Mouse (Mus musculus) midbrain, postnatal 0 days (tissue): Measurements from ENCODE around the gene Celf2. TPM values are rescaled to one million over a fixed set of nuclear protein-coding genes. Genes with fewer than 3 reads are reported as not detected.
A peak's percentile ranks its signal among the peaks of the same experiment; 100 is the strongest.

Experiments
- ATAC-seq: fragments of 200-750 bp; cut with Nextera tagmentation; 2 replicates; pipeline ENCODE4 v1.8.0; 2017; ENCODE audit warnings: moderate number of reproducible peaks, mild to moderate bottlenecking, moderate TSS enrichment, moderate library complexity; ENCODE audit not compliant: low FRiP score
- DNase-seq: peaks from one replicate; pipeline ENCODE4 v3.0.0-alpha.2; 2015; ENCODE audit warnings: low spot score
- H3K27ac ChIP-seq: fragments of 300-500 bp; sonication (generic); 2 replicates; pipeline ENCODE4 v1.5.1; 2014; ENCODE audit warnings: low read depth, mild to moderate bottlenecking, low read length, mixed read lengths
- H3K27me3 ChIP-seq: fragments of 300-500 bp; sonication (generic); 2 replicates; pipeline ENCODE4 v1.6.1; 2014; ENCODE audit warnings: low read length, control low read depth, mixed read lengths; ENCODE audit not compliant: insufficient read depth
- H3K36me3 ChIP-seq: fragments of 300-500 bp; sonication (generic); 2 replicates; pipeline ENCODE4 v1.6.1; 2014; ENCODE audit warnings: low read length, control low read depth, mixed read lengths; ENCODE audit not compliant: insufficient read depth
- H3K4me1 ChIP-seq: fragments of 300-500 bp; sonication (generic); 2 replicates; pipeline ENCODE4 v1.6.1; 2014; ENCODE audit warnings: mild to moderate bottlenecking, control low read depth, antibody characterized with exemption, low read length, mixed read lengths; ENCODE audit not compliant: insufficient read depth
- H3K4me2 ChIP-seq: fragments of 300-500 bp; sonication (generic); 2 replicates; pipeline ENCODE4 v1.6.1; 2014; ENCODE audit warnings: low read depth, mild to moderate bottlenecking, low read length, mixed read lengths; ENCODE audit not compliant: poor library complexity, severe bottlenecking
- H3K4me3 ChIP-seq: fragments of 300-500 bp; sonication (generic); 2 replicates; pipeline ENCODE4 v1.5.1; 2014; ENCODE audit warnings: low read depth, mild to moderate bottlenecking, low read length, moderate library complexity
- H3K9ac ChIP-seq: fragments of 300-500 bp; sonication (generic); replicated peaks from 2 replicates; pipeline ENCODE4 v1.6.1; 2014; ENCODE audit warnings: mild to moderate bottlenecking, low read length, moderate library complexity, mixed read lengths; ENCODE audit not compliant: poor library complexity, severe bottlenecking
- H3K9me3 ChIP-seq: fragments of 300-500 bp; sonication (generic); 2 replicates; pipeline ENCODE4 v1.6.1; 2016; ENCODE audit warnings: low read length, control low read depth
- CTCF ChIP-seq: IDR thresholded peaks from 2 replicates; pipeline ENCODE4 v1.5.1; 2016; ENCODE audit warnings: antibody characterized with exemption, mild to moderate bottlenecking
- WGBS: fragments of 180-500 bp; shearing (Covaris S2); extraction: QIAGEN DNeasy Blood & Tissue Kit; methylation state at CpG from one replicate; pipeline ENCODE4 v1.1.7; 2014; 5-methylcytosine and 5-hydroxymethylcytosine counted together
- polyA plus RNA-seq: library from polyadenylated mRNA; unstranded; fragments of >200 nt; fragmentation: Nextera tagmentation; extraction: Ambion mirVana; gene quantifications from 2 replicates; pipeline ENCODE4 v1.2.1, GENCODE M21; 2015
- total RNA-seq: library from RNA; depleted of rRNA; stranded (reverse); fragments of >200 nt; gene quantifications from 2 replicates; pipeline ENCODE4 v1.2.3, GENCODE M21; 2014

The Celf2 gene
- total and polyA plus RNA-seq, 2 experiments from 2014 or later: 112 to 135 TPM

- no peaks in the 10 kb centered on the region for H3K9me3 ChIP-seq
- ATAC-seq: no peak
- no peak overlapping the region for H3K4me3 ChIP-seq
- peak; percentile 25 for DNase-seq
- no peak overlapping the region for H3K4me2 ChIP-seq
- H3K4me1 ChIP-seq: no peaks in the 10 kb centered on the region
- H3K27me3 ChIP-seq: no peaks in the 10 kb centered on the region
- H3K27ac ChIP-seq: no peak overlapping the region
- peaks cover 2% of the 10 kb centered on the region; the same call in 1 of the 2 replicates for H3K36me3 ChIP-seq
- TF ChIP-seq CTCF: no peak
- no peak overlapping the region for H3K9ac ChIP-seq
These were observed 971.3 kb downstream of the Celf2 start for GRCm38 (mm10) chr2:6538031-6538430.

GRCm38 (mm10) chr2:6537326-6537725, 972.0 kb downstream of the Celf2 start:
- no peak for DNase-seq
- Histone ChIP-seq H3K4me1 (no peaks in the 10 kb centered on the region), H3K4me3 (no peak overlapping the region), H3K9ac (no peak overlapping the region), H3K27ac (no peak overlapping the region), H3K9me3 (no peaks in the 10 kb centered on the region), H3K36me3 (peaks cover 2% of the 10 kb centered on the region; the same call in 1 of the 2 replicates), H3K4me2 (no peak overlapping the region), H3K27me3 (no peaks in the 10 kb centered on the region)
- TF ChIP-seq CTCF: no peak
- 0 out of 2 replicates have a peak, but pooled peaks have one; percentile 33 for ATAC-seq
- 51% methylated on average over 3 of the region's 3 CpGs for WGBS

GRCm38 (mm10) chr2:6536372-6536771, 973.0 kb downstream of the Celf2 start:
- Histone ChIP-seq H3K27ac (no peak overlapping the region), H3K9me3 (no peaks in the 10 kb centered on the region)
- no peak for ATAC-seq

GRCm38 (mm10) chr2:6532341-6532740, 977.0 kb downstream of the Celf2 start:
- no peak overlapping the region for H3K4me2 ChIP-seq
- no peak for TF ChIP-seq CTCF
- no peaks in the 10 kb centered on the region for H3K27me3 ChIP-seq
- no peaks in the 10 kb centered on the region for H3K9me3 ChIP-seq
- DNase-seq (no peak), ATAC-seq (no peak)
- no peak overlapping the region for H3K27ac ChIP-seq
- WGBS: 60% methylated on average over 4 of the region's 4 CpGs
- no peak overlapping the region for H3K9ac ChIP-seq
- no peak overlapping the region for H3K4me3 ChIP-seq
- H3K4me1 ChIP-seq: no peaks in the 10 kb centered on the region
- H3K36me3 ChIP-seq: no peaks in the 10 kb centered on the region

More at GRCm38 (mm10) chr2:6536372-6536771, 973.0 kb downstream of the Celf2 start:
- Histone ChIP-seq H3K36me3 (peaks cover 2% of the 10 kb centered on the region; the same call in 1 of the 2 replicates), H3K9ac (no peak overlapping the region), H3K4me1 (no peaks in the 10 kb centered on the region), H3K27me3 (no peaks in the 10 kb centered on the region), H3K4me2 (no peak overlapping the region), H3K4me3 (no peak overlapping the region)
- DNase-seq: no peak
- no peak for TF ChIP-seq CTCF
- WGBS: 88% methylated on average over 2 of the region's 2 CpGs

- H3K4me2 ChIP-seq: no peak overlapping the region
These were observed 981.3 kb downstream of the Celf2 start for GRCm38 (mm10) chr2:6528076-6528475.

GRCm38 (mm10) chr2:6526825-6527224, 982.5 kb downstream of the Celf2 start:
- 76% methylated on average over 11 of the region's 11 CpGs for WGBS
- DNase-seq (no peak), ATAC-seq (no peak)
- no peak for TF ChIP-seq CTCF
- H3K9me3 ChIP-seq: no peaks in the 10 kb centered on the region
- H3K9ac ChIP-seq: no peak overlapping the region
- H3K4me3 ChIP-seq: no peak overlapping the region
- H3K36me3 ChIP-seq: no peaks in the 10 kb centered on the region
- H3K4me2 ChIP-seq: no peak overlapping the region
- no peaks in the 10 kb centered on the region for H3K27me3 ChIP-seq
- H3K27ac ChIP-seq: no peak overlapping the region
- H3K4me1 ChIP-seq: no peaks in the 10 kb centered on the region

More at GRCm38 (mm10) chr2:6528076-6528475, 981.3 kb downstream of the Celf2 start:
- DNase-seq (no peak), ATAC-seq (no peak)
- Histone ChIP-seq H3K9ac (no peak overlapping the region), H3K9me3 (no peaks in the 10 kb centered on the region), H3K36me3 (no peaks in the 10 kb centered on the region), H3K4me1 (no peaks in the 10 kb centered on the region), H3K27me3 (no peaks in the 10 kb centered on the region), H3K27ac (no peak overlapping the region), H3K4me3 (no peak overlapping the region)
- TF ChIP-seq CTCF: no peak
- 90% methylated on average over 2 of the region's 2 CpGs for WGBS
